Mouse (Mus musculus): ENCODE results near the gene Alox12.

- TF ChIP-seq HCFC1 (IDR thresholded peaks at IDR 0.05; ENCODE audit: borderline replicate concordance, insufficient read depth, low read length) (no peak), ZC3H11A (IDR thresholded peaks at IDR 0.05; ENCODE audit: borderline replicate concordance, low read depth, low read length) (no peak), ZNF384 (IDR thresholded peaks at IDR 0.05; ENCODE audit: low read depth, low read length) (no peak), MAFK (IDR thresholded peaks at IDR 0.05; ENCODE audit: insufficient read depth, low read depth, low read length) (no peak)
These were observed 42.8 kb upstream of the Alox12 start for GRCm38 (mm10) chr11:70297836-70298454.
